Mouse (Mus musculus) lung, embryonic 16.5 days (tissue): ENCODE results near the gene D8Ertd738e. TPM values are rescaled to one million over a fixed set of nuclear protein-coding genes. Genes with fewer than 3 reads are reported as not detected.

ENCODE experiments used
- ATAC-seq: fragments of 200-750 bp; cut with Nextera tagmentation; 2 replicates; pipeline ENCODE4 v1.8.0; 2017; ENCODE audit warnings: low read depth, mild to moderate bottlenecking, moderate library complexity
- H3K27ac ChIP-seq: fragments of 300-500 bp; sonication (generic); 2 replicates; pipeline ENCODE4 v1.5.1; 2014; ENCODE audit warnings: mild to moderate bottlenecking, control low read depth, low read length
- H3K27me3 ChIP-seq: fragments of 300-500 bp; sonication (generic); 2 replicates; pipeline ENCODE4 v1.6.1; 2014; ENCODE audit warnings: low read depth, low read length, mixed read lengths; ENCODE audit not compliant: control insufficient read depth, insufficient read depth
- H3K36me3 ChIP-seq: fragments of 300-500 bp; sonication (generic); 2 replicates; pipeline ENCODE4 v1.6.1; 2014; ENCODE audit warnings: low read length; ENCODE audit not compliant: control insufficient read depth, insufficient read depth
- H3K4me1 ChIP-seq: fragments of 300-500 bp; sonication (generic); replicated peaks from 2 replicates; pipeline ENCODE4 v1.6.1; 2014; ENCODE audit warnings: low read length, mixed read lengths; ENCODE audit not compliant: control insufficient read depth, insufficient read depth
- H3K4me2 ChIP-seq: fragments of 300-500 bp; sonication (generic); 2 replicates; pipeline ENCODE4 v1.6.1; 2014; ENCODE audit warnings: low read depth, low read length, control low read depth
- H3K4me3 ChIP-seq: fragments of 300-500 bp; sonication (generic); 2 replicates; pipeline ENCODE4 v1.5.1; 2014; ENCODE audit warnings: mild to moderate bottlenecking, low read length, control low read depth
- H3K9ac ChIP-seq: fragments of 300-500 bp; sonication (generic); 2 replicates; pipeline ENCODE4 v1.6.1; 2014; ENCODE audit warnings: low read length, control low read depth
- H3K9me3 ChIP-seq: fragments of 300-500 bp; sonication (generic); 2 replicates; pipeline ENCODE4 v1.6.1; 2016; ENCODE audit warnings: low read length; ENCODE audit not compliant: control insufficient read depth
- WGBS: fragments of 180-500 bp; shearing (Covaris S2); extraction: QIAGEN DNeasy Blood & Tissue Kit; methylation state at CpG from one replicate; pipeline ENCODE4 v1.1.7; 2014; 5-methylcytosine and 5-hydroxymethylcytosine counted together
- polyA plus RNA-seq: library from polyadenylated mRNA; unstranded; fragments of >200 nt; fragmentation: Nextera tagmentation; extraction: Ambion mirVana; gene quantifications from 2 replicates; pipeline ENCODE4 v1.2.1, GENCODE M21; 2015

The D8Ertd738e gene
- polyA plus RNA-seq, 1 experiment from 2014 or later: 333 TPM

GRCm38 (mm10) chr8:84220105-84220504 is 29.4 kb downstream of the D8Ertd738e start:
- H3K4me1 ChIP-seq: no peaks in the 10 kb centered on the region
- 75% methylated on average over 7 of the region's 7 CpGs for WGBS
- H3K4me3 ChIP-seq: no peak overlapping the region
- ATAC-seq: no peak
- H3K36me3 ChIP-seq: peaks cover 48% of the 10 kb centered on the region
- H3K4me2 ChIP-seq: no peak overlapping the region
- no peak overlapping the region for H3K27ac ChIP-seq
- H3K27me3 ChIP-seq: no peaks in the 10 kb centered on the region
- H3K9ac ChIP-seq: no peak overlapping the region
- no peaks in the 10 kb centered on the region for H3K9me3 ChIP-seq

DNA sequence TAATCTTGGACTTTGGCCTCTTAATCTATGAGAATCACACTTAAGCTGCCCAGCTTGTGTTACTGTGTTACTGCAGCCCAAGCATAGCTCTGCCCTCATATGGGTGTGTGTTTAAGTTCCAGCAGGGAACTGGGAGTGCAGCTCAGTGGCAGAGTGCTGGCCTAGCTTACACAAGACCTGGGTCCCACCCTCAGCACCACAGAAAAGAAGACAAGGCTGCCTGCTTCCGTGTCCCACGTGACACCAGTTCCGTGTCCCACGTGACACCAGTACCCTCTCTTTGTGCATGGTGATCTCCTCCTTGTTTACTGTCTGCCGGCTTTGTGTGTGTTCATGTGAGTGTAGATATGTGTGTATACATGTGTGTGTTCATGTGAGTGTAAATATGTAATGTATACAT is 31.4 kb downstream of the D8Ertd738e start:
- Histone ChIP-seq H3K4me2 (no peak overlapping the region), H3K27ac (no peak overlapping the region), H3K9me3 (no peaks in the 10 kb centered on the region), H3K36me3 (peaks cover 44% of the 10 kb centered on the region), H3K9ac (no peak overlapping the region), H3K27me3 (no peaks in the 10 kb centered on the region), H3K4me1 (no peaks in the 10 kb centered on the region), H3K4me3 (no peak overlapping the region)
- 90% methylated on average over 5 of the region's 5 CpGs for WGBS
- ATAC-seq: no peak

GRCm38 (mm10) chr8:84217206-84217605 is 32.3 kb downstream of the D8Ertd738e start:
- Histone ChIP-seq H3K4me3 (no peak overlapping the region), H3K27ac (no peak overlapping the region), H3K4me1 (no peaks in the 10 kb centered on the region), H3K9me3 (no peaks in the 10 kb centered on the region), H3K4me2 (no peak overlapping the region), H3K27me3 (no peaks in the 10 kb centered on the region), H3K9ac (no peak overlapping the region), H3K36me3 (peaks cover 48% of the 10 kb centered on the region)
- no peak for ATAC-seq
- 91% methylated on average over 11 of the region's 11 CpGs for WGBS

- no peaks in the 10 kb centered on the region for H3K9me3 ChIP-seq
- no peak overlapping the region for H3K27ac ChIP-seq
- H3K4me3 ChIP-seq: no peak overlapping the region
- no peaks in the 10 kb centered on the region for H3K27me3 ChIP-seq
- H3K4me2 ChIP-seq: no peak overlapping the region
- peaks cover 50% of the 10 kb centered on the region for H3K36me3 ChIP-seq
- WGBS: 90% methylated on average over 4 of the region's 4 CpGs
- H3K4me1 ChIP-seq: peaks cover 4% of the 10 kb centered on the region
- H3K9ac ChIP-seq: no peak overlapping the region
- ATAC-seq: no peak
Observed at GRCm38 (mm10) chr8:84213277-84213676, 36.2 kb downstream of the D8Ertd738e start.

GRCm38 (mm10) chr8:84211881-84212563 is 37.5 kb downstream of the D8Ertd738e start:
- H3K9ac ChIP-seq: no peak overlapping the region
- no peak for ATAC-seq
- no peak overlapping the region for H3K4me3 ChIP-seq
- H3K27me3 ChIP-seq: no peaks in the 10 kb centered on the region
- H3K4me1 ChIP-seq: peaks cover 7% of the 10 kb centered on the region
- no peaks in the 10 kb centered on the region for H3K9me3 ChIP-seq
- H3K36me3 ChIP-seq: peaks cover 39% of the 10 kb centered on the region
- no peak overlapping the region for H3K4me2 ChIP-seq
- no peak overlapping the region for H3K27ac ChIP-seq
- WGBS: 88% methylated on average over 31 of the region's 31 CpGs

DNA sequence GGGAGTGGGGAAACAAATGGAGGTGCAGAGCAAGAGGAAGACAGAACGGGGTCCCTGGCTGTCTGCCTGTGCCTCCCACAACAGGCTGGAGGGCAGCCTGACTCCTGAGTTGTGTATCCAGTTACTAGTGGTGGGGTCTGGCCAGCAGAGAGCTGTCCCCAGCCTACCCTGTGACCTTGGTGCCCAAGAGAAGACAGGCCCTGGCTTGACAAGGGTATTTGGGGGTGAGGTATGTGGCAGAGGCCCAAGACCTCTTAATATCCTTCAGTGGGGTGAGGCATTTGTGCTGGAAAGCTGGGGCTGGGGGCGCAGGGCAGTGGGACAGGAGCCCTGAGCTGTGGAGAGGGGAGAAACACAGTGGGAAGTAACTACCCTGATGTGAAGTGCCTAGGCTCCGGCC is 38.3 kb downstream of the D8Ertd738e start:
- H3K9ac ChIP-seq: no peak overlapping the region

GRCm38 (mm10) chr8:84210167-84210791 is 39.2 kb downstream of the D8Ertd738e start:
- Histone ChIP-seq H3K9ac (no peak overlapping the region), H3K4me1 (peaks cover 7% of the 10 kb centered on the region), H3K4me3 (no peak overlapping the region), H3K4me2 (no peak overlapping the region), H3K36me3 (peaks cover 30% of the 10 kb centered on the region), H3K9me3 (no peaks in the 10 kb centered on the region), H3K27ac (no peak overlapping the region), H3K27me3 (no peaks in the 10 kb centered on the region)
- WGBS: 51% methylated on average over 28 of the region's 34 CpGs
- ATAC-seq: 0 out of 2 replicates have a peak, but pooled peaks have one; percentile 34

More for the DNA sequence above, 38.3 kb downstream of the D8Ertd738e start:
- Histone ChIP-seq H3K9me3 (no peaks in the 10 kb centered on the region), H3K4me1 (peaks cover 7% of the 10 kb centered on the region), H3K36me3 (peaks cover 35% of the 10 kb centered on the region), H3K4me3 (no peak overlapping the region), H3K4me2 (no peak overlapping the region), H3K27me3 (no peaks in the 10 kb centered on the region), H3K27ac (no peak overlapping the region)
- no peak for ATAC-seq
- WGBS: 78% methylated on average over 3 of the region's 3 CpGs

DNA sequence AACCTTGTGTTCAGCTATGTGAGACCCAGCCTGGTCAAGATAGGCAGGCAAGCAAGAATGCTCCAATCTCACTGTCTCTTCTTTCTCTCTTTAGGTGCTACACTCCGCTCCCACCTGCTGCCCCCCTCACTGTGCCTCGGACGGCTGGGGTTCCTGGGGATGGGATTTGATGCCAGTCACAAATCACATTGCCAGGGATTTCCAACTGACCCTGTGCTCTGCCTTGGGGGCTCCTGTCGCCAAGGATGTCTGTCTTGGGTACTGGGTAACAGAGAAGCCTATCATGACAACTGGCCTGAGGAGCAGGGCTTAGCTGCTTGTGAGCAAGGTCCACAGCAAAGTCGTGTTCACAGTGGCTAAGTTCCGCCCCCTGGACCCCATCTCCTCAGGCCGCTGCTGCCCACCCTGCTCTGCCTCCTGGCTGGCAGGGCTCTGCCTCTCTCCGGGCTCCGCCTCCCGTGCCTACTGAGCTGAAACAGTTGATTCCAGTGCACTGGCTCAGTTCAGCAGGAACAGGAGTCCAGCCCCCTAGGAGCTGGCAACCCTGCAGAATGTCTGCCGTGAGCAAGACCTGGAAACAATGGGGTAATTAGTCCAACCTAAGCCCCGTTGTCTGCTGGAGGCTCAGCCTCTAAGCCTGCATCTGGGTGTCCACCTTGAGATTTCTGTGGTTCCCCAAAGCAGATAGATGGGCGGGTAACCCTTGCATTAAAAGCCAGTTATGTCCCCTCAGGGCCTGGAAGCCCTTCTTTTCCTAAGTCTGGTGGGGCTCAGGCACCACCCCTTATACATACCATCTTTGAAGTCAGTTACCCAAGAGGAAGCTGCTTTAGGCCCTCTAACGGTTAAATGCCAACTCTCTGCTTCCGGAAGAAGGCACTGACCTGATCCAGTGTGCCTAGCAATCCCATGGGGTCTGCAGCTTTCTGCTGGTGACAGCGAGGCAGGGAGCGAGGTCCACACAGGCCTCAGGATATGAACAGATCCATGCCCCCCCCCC is 40.8 kb downstream of the D8Ertd738e start:
- WGBS: 66% methylated on average over 17 of the region's 17 CpGs
- H3K27me3 ChIP-seq: no peaks in the 10 kb centered on the region
- H3K9ac ChIP-seq: no peak overlapping the region
- peak overlapping the region; percentile 65 for H3K27ac ChIP-seq
- ATAC-seq: no peak
- H3K4me1 ChIP-seq: peaks cover 14% of the 10 kb centered on the region
- no peak overlapping the region for H3K4me2 ChIP-seq
- H3K36me3 ChIP-seq: peaks cover 27% of the 10 kb centered on the region
- H3K4me3 ChIP-seq: no peak overlapping the region
- H3K9me3 ChIP-seq: no peaks in the 10 kb centered on the region

GRCm38 (mm10) chr8:84207811-84208210 is 41.7 kb downstream of the D8Ertd738e start:
- Histone ChIP-seq H3K4me1 (peaks cover 21% of the 10 kb centered on the region), H3K4me3 (no peak overlapping the region), H3K36me3 (peaks cover 20% of the 10 kb centered on the region), H3K27ac (peak overlapping the region; percentile 65), H3K27me3 (no peaks in the 10 kb centered on the region), H3K9ac (no peak overlapping the region), H3K9me3 (no peaks in the 10 kb centered on the region), H3K4me2 (no peak overlapping the region)
- peak; percentile 31 for ATAC-seq
- 39% methylated on average over 7 of the region's 7 CpGs for WGBS
